Mouse (Mus musculus) C2C12 (cell line): ENCODE measurements at regions not wholly inside any gene's neighbourhood (a gene's known extent, or its start where the extent isn't known, plus 50 kb on each side); places are given as distances from the start of the nearest gene placed in this dataset.

ENCODE experiments used
- H3K27me3 ChIP-seq: one replicate; pipeline ENCODE4 v1.6.1; 2011; ENCODE audit not compliant: control insufficient read depth, insufficient read depth, insufficient read length
- H3K36me3 ChIP-seq: one replicate; pipeline ENCODE4 v1.6.1; 2011; ENCODE audit not compliant: control insufficient read depth, insufficient read depth
- H3K4me3 ChIP-seq: one replicate; pipeline ENCODE4 v1.5.1; 2011; ENCODE audit warnings: mild to moderate bottlenecking, control low read depth; ENCODE audit not compliant: poor library complexity, insufficient read depth, severe bottlenecking
- H3K79me2 ChIP-seq: one replicate; pipeline ENCODE4 v1.6.1; 2011; ENCODE audit not compliant: control insufficient read depth, insufficient read depth
- H3K79me3 ChIP-seq: one replicate; pipeline ENCODE4 v1.6.1; 2011; ENCODE audit warnings: low read depth, control low read depth
- H3ac ChIP-seq: one replicate; pipeline ENCODE3; 2011; ENCODE audit warnings: low read depth; ENCODE audit not compliant: control insufficient read depth, insufficient read length
- CEBPB ChIP-seq: IDR thresholded peaks from one replicate; pipeline ENCODE4 v1.6.1; 2011; ENCODE audit warnings: low read depth, mild to moderate bottlenecking, control low read depth, moderate library complexity
- CTCF ChIP-seq: IDR thresholded peaks from one replicate; pipeline ENCODE4 v1.5.1; 2011; ENCODE audit not compliant: control insufficient read depth, insufficient read depth, insufficient read length
- FOSL1 ChIP-seq: IDR thresholded peaks from one replicate; pipeline ENCODE4 v1.8.0; 2011; ENCODE audit warnings: mild to moderate bottlenecking, low read length; ENCODE audit not compliant: poor library complexity, insufficient read depth, severe bottlenecking
- MAX ChIP-seq: IDR thresholded peaks from one replicate; pipeline ENCODE4 v1.6.1; 2011; ENCODE audit warnings: mild to moderate bottlenecking, control low read depth
- MYOD1 ChIP-seq: IDR thresholded peaks from one replicate; pipeline ENCODE4 v1.6.1; 2011; ENCODE audit warnings: low read depth; ENCODE audit not compliant: control insufficient read depth, insufficient read length
- MYOG ChIP-seq: IDR thresholded peaks from one replicate; pipeline ENCODE4 v1.6.1; 2011; ENCODE audit not compliant: control insufficient read depth, insufficient read length; ENCODE audit errors: extremely low read depth
- USF1 ChIP-seq: IDR thresholded peaks from one replicate; pipeline ENCODE4 v1.6.1; 2011; ENCODE audit warnings: low read depth, mild to moderate bottlenecking, control low read depth, moderate library complexity

GRCm38 (mm10) chr11:19203968-19204367 lies 185.2 kb upstream of the Meis1 start:
- Histone ChIP-seq H3K27me3 (no peaks in the 10 kb centered on the region), H3K36me3 (no peaks in the 10 kb centered on the region), H3ac (no peak overlapping the region), H3K79me2 (no peaks in the 10 kb centered on the region), H3K79me3 (no peaks in the 10 kb centered on the region), H3K4me3 (no peak overlapping the region)
- no peak for TF ChIP-seq FOSL1
- TF ChIP-seq MAX: no peak
- TF ChIP-seq MYOG: no peak
- TF ChIP-seq CEBPB: no peak
- no peak for TF ChIP-seq MYOD1
- TF ChIP-seq CTCF: no peak
- TF ChIP-seq USF1: no peak

GRCm38 (mm10) chr11:19204521-19204920 lies 185.7 kb upstream of the Meis1 start:
- Histone ChIP-seq H3K4me3 (no peak overlapping the region), H3K36me3 (no peaks in the 10 kb centered on the region), H3K27me3 (no peaks in the 10 kb centered on the region), H3ac (no peak overlapping the region), H3K79me2 (no peaks in the 10 kb centered on the region), H3K79me3 (no peaks in the 10 kb centered on the region)
- TF ChIP-seq MYOG (no peak), MYOD1 (no peak), CEBPB (no peak), USF1 (no peak), CTCF (no peak), FOSL1 (no peak)

GRCm38 (mm10) chr11:19205174-19205573 lies 186.4 kb upstream of the Meis1 start:
- H3K27me3 ChIP-seq: no peaks in the 10 kb centered on the region
- TF ChIP-seq MYOD1 (no peak), FOSL1 (no peak), MAX (no peak), USF1 (no peak), MYOG (no peak), CEBPB (no peak), CTCF (no peak)
- no peak overlapping the region for H3K4me3 ChIP-seq
- H3K79me3 ChIP-seq: no peaks in the 10 kb centered on the region
- H3K79me2 ChIP-seq: no peaks in the 10 kb centered on the region
- no peak overlapping the region for H3ac ChIP-seq
- no peaks in the 10 kb centered on the region for H3K36me3 ChIP-seq

GRCm38 (mm10) chr11:19219476-19219875 lies 200.7 kb upstream of the Meis1 start:
- H3K4me3 ChIP-seq: no peak overlapping the region
- no peaks in the 10 kb centered on the region for H3K79me2 ChIP-seq
- TF ChIP-seq FOSL1 (no peak), CTCF (no peak), MYOG (no peak), MAX (no peak)
- no peaks in the 10 kb centered on the region for H3K36me3 ChIP-seq
- no peak overlapping the region for H3ac ChIP-seq
- no peaks in the 10 kb centered on the region for H3K27me3 ChIP-seq
- H3K79me3 ChIP-seq: no peaks in the 10 kb centered on the region

GRCm38 (mm10) chr11:19221442-19221841 lies 202.7 kb upstream of the Meis1 start:
- no peak for TF ChIP-seq USF1
- peak; percentile 57 for TF ChIP-seq FOSL1
- no peak for TF ChIP-seq CEBPB
- TF ChIP-seq MYOD1: peak; percentile 55
- no peaks in the 10 kb centered on the region for H3K79me2 ChIP-seq
- H3K36me3 ChIP-seq: no peaks in the 10 kb centered on the region
- no peaks in the 10 kb centered on the region for H3K79me3 ChIP-seq
- no peaks in the 10 kb centered on the region for H3K27me3 ChIP-seq
- H3K4me3 ChIP-seq: no peak overlapping the region
- H3ac ChIP-seq: no peak overlapping the region

- Histone ChIP-seq H3K4me3 (no peak overlapping the region), H3K79me2 (no peaks in the 10 kb centered on the region), H3K27me3 (no peaks in the 10 kb centered on the region), H3K36me3 (no peaks in the 10 kb centered on the region), H3K79me3 (no peaks in the 10 kb centered on the region), H3ac (no peak overlapping the region)
- TF ChIP-seq MYOG (no peak), USF1 (no peak), CEBPB (no peak), MAX (no peak)
Measured at GRCm38 (mm10) chr11:19226756-19227155, 208.0 kb upstream of the Meis1 start.

GRCm38 (mm10) chr11:19227716-19228115 lies 208.9 kb upstream of the Meis1 start:
- H3K36me3 ChIP-seq: no peaks in the 10 kb centered on the region
- no peaks in the 10 kb centered on the region for H3K79me3 ChIP-seq
- no peaks in the 10 kb centered on the region for H3K79me2 ChIP-seq
- TF ChIP-seq USF1 (no peak), MAX (no peak), MYOG (no peak), CEBPB (no peak), FOSL1 (no peak), MYOD1 (no peak), CTCF (no peak)
- H3ac ChIP-seq: no peak overlapping the region
- no peak overlapping the region for H3K4me3 ChIP-seq
- no peaks in the 10 kb centered on the region for H3K27me3 ChIP-seq
